Mouse (Mus musculus): ENCODE measurements around the gene Zfp709.
A peak's percentile ranks its signal among the peaks of the same experiment; 100 is the strongest.
"Not testable (repeated sequence)": the region's sequence is repeated elsewhere in the genome, so short reads cannot be mapped to it uniquely, and the experiment has no call there.

Zfp709 gene

GRCm38 (mm10) chr8:71881618-71882274, at the start of gene Zfp709:
Gene Zfp709, plus strand, starts transcription at chr8:71882019.
- DNase-seq (ENCODE audit: low spot score) = peak; percentile 80

DNA sequence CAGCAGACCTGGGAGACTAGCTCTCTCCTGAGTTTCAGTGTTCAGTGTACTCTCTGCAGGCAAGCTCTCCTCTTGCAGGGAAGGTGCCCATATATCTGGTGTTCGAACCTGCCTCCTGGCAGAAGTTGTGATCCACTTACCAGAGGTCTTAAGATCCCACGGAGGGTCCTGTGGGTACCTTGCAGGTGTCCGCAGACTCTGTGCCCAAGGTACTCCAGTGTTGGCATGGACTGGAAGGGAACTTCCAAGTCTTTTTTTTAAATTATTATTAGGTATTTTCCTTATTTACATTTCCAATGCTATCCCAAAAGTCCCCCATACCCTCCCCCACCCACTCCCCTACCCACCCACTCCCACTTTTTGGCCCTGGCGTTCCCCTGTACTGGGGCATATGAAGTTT, 43.6 kb upstream of the Zfp709 start:
- DNase-seq (ENCODE audit: low spot score) = peak; percentile 2

DNA sequence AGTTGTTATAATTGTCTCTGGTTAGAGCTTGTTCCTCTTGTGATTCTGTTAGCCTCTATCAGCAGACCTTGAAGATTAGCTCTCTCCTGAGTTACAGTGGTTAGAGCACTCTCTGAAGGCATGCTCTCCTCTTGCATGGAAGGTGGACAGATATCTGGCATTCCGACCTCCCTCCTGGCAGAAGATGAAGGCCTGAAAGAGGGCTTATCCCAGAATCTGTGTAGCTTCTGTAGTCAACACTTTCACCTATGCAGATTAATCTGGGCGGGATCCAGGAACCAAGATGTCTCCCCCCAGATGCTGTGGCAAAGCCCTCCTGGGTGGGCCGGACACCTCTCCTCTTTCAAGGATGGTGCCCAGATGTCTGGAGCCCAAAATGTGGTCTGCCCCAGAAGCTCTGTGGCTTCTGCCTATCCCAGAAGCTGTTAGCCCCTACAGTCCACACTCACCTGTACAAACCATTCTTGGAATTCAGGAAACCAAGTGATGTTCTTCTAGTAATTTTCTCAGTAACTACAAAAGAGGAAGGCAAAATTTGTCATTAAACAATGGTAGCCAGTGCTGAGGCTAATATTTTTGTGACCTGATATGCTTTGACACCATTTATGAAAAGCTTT, 40.5 kb upstream of the Zfp709 start:
- DNase-seq (ENCODE audit: low spot score) = peak; percentile 3

GRCm38 (mm10) chr8:71842476-71842875, 39.3 kb upstream of the Zfp709 start:
- not testable (repeated sequence) for DNase-seq (ENCODE audit: low spot score)

DNA sequence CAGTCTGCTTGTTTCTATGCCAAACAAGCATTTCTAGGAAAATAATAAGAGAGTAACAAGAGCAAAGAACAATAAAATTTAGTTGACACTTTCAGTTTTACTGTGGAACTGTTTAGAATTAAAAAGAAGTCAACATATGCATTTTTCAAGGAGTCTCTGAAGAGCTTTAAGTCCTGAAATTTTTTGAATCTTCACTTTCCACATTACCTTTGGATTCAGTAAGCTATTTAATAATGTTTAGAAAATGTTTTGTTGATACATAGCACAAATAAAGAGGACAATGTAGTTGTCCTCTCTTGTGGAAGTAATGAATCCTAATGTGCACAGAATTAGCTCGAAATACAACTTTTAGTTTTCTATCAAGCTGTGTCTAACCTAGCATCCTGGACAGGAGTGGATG, 37.4 kb upstream of the Zfp709 start:
- not testable (repeated sequence) for DNase-seq (ENCODE audit: low spot score)

DNA sequence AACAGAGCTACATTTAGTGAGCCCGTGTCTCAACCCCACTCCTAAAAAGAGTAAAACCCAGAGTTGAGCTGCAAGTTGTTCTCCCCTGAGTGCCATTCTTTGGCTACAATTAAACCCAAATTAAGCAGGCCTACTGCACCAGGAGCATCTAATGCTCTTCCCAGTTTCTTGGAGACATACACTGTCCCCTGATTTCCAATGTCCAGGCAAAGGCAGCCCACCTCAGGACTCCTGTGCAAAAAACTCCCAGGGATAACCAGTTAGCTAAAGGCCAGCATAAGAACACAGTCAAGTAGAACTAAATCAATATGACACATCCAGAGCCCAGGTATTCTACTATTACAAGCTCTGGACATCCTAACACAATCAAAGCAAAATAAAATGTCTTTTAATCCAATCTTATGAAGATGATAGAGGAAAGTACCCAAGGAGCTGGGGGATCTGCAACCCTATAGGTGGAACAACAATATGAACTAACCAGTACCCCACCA, 35.8 kb upstream of the Zfp709 start:
- peak; percentile 2 for DNase-seq (ENCODE audit: low spot score)

GRCm38 (mm10) chr8:71846745-71847144, 35.1 kb upstream of the Zfp709 start:
- DNase-seq (ENCODE audit: low spot score) = peak; percentile 2

- DNase-seq (ENCODE audit: low spot score) = not testable (repeated sequence)
These were observed 30.8 kb upstream of the Zfp709 start for GRCm38 (mm10) chr8:71851014-71851413.

DNA sequence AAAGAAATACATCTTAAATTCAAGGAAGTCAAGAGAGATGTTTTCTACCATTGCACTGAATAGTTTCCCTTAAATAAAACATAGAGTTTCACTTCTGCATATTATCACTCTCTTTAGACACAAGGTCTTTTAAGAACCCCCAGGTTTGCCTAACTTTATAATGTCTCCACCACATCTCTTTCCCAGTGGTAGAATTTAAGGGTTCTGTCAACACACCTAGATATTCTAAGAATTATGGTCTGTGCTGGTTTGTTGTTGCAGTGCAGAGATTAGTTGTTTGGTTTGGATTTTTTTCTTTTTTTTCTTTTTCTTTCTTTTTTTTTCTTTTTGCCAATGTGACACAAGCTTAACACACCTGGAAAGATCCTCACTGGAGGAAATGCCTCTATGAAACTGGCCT, 28.5 kb upstream of the Zfp709 start:
- not testable (repeated sequence) for DNase-seq (ENCODE audit: low spot score)

- not testable (repeated sequence) for DNase-seq (ENCODE audit: low spot score)
These were observed 25.0 kb upstream of the Zfp709 start for GRCm38 (mm10) chr8:71856630-71857328.

DNA sequence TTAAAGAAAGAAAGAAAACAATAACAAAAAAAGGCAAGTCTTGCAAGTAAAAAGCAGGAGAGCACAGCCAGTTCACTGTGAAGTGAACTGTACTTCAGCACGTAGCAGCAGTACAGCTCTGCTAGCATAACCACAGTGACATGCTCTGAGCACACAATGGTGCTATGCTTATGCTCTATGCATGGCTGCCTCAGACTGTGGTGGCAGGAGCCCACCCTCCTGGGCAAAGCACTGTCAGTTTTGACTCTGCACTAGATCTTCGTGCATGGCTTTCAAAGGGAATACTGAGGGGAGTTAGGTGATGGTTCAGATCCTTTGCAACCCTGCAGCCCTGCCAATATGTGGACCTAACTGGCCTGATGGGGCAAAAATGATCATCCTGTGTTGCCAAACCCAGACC, 24.5 kb upstream of the Zfp709 start:
- DNase-seq (ENCODE audit: low spot score) = not testable (repeated sequence)

DNA sequence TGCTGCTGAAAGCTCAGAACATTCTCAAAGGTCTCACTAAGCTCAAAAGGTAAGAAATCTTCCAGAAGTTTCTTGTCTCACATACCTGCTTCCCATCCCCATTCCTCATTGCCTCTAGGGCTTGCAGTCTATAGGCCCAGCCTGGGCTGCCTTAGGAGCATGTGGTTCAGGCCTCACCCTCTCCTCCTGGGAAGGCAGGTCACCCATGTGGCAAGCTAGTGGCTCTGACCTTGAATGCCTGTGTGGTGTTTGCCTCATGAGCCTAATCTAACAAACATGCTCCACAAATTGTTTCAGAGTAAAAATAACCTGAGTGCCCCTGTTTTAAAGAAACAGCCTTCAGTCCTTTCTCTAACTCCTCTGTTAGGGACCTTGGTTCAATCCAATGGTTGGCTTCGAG, 20.3 kb upstream of the Zfp709 start:
- DNase-seq (ENCODE audit: low spot score) = not testable (repeated sequence)

GRCm38 (mm10) chr8:71862038-71862437, 19.8 kb upstream of the Zfp709 start:
- not testable (repeated sequence) for DNase-seq (ENCODE audit: low spot score)

GRCm38 (mm10) chr8:71900666-71901065, 18.8 kb downstream of the Zfp709 start:
- DNase-seq (ENCODE audit: low spot score) = not testable (repeated sequence)

- DNase-seq (ENCODE audit: low spot score) = not testable (repeated sequence)
These were observed 21.3 kb downstream of the Zfp709 start for GRCm38 (mm10) chr8:71903084-71903483.

DNA sequence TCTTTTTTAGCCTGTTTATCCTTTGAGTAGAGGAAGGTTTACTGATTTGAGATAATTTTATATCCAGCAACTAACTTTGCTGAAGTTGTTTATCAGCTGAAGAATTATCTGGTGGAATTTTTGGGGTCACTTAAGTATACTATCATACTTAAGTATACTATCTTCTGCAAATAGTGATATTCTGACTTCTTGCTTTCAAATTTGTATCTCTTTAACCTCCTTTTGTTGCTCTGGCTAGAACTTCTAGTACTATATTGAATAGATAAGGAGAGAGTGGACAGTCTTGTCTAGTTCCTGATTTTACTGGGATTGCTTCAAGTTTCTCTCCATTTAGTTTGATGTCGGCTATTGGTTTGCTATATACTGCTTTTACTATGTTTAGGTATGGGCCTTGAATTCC, 25.0 kb downstream of the Zfp709 start:
- no peak for DNase-seq (ENCODE audit: low spot score)

- DNase-seq (ENCODE audit: low spot score) = no peak
These were observed 26.0 kb downstream of the Zfp709 start for GRCm38 (mm10) chr8:71907798-71908257.

DNA sequence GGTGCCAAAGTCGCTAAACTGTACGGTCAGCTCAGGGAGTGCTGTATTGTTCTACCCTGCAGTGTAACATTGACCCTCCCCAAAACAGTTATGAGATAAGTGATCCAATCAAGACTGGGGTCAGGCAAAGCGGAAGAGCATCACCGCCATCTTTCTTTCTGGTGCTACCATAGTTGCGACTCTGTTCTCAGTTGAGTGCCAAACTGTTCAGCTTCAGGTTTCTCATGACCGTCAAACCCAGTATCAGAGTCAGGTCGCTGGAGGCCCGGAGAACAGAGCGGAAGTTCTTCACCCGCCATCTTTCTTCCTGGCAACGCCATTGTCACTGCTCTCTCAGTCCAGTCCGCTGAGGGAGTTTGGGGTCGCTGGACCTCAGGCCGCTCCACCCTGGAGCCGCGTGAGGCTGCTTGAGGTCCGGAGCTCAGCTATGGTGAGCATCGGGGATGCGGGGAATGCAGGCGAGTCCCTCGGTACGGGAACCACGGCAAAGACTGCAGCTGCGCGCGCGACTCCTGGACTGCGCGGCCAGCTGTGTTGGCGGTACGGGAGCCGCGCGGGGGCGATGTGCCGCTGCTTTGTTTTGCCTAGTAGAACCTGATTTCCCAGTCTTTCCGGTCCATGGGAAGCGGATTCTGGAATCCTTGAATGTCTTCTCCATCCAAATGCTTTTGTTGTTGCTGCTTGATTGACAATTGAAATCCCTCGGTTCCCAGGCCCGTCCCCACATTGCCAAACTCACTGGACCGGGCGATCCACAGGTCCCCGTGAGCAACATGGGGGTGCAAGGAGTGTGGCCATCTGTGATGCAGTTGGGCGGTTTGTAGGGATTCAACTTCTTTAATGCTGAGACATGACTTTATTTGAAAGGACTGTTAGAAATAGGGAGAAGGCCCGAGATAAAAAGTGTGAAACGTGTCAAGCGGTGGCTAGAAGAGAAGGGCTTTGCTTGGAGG, 26.8 kb downstream of the Zfp709 start, which contains the start of the genes Zfp882 and Zfp617:
Zfp882 (plus strand) TSS at position 300 of the 953 bp plus-strand sequence.
Zfp617 (plus strand) TSS at position 327 of the 953 bp plus-strand sequence.
- peak; percentile 90 for DNase-seq (ENCODE audit: low spot score)

GRCm38 (mm10) chr8:71912286-71912685, 30.5 kb downstream of the Zfp709 start:
- DNase-seq (ENCODE audit: low spot score) = no peak

DNA sequence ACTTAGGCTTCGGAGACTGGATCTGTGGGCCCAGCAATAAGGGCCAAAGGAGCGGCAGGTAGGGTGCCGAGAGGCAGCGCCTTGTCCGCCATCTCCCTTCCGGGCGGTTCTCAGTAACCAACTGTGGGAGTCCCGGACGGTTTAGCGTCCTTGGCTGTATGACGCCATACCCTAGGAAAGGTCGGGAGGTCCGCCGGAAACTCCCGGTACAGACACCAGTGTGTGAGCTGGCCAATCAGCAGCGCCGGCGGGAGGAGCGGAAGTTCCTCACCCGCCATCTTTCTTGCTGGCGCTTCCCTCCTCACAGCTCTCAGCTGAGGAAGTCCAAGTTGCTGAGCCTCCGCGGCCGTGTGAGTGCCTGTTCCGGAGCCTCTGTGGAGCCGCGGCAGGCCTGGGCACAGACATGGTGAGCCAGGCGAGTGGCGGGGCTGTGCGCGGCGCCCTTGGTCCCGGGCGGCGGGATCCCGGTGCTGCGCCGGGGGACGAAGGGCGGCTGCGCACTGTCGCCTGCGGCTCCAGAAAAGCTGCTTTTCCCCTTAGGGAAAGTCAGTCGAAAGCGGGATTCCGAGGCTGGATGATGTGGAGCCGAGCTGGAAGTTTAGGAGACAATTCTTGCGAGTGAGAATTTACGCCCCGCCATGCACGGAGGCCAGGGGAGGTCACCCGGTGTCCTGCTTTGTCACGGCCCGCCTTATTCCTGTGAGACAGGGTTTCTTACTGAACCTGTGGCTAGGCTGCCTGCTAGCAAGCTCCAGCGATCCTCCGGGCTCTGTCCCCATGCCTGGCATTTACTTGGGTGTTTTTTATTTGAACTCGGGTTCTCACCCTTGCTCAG, 41.0 kb downstream of the Zfp709 start:
- DNase-seq (ENCODE audit: low spot score) = peak; percentile 96

Data from embryo, embryonic 10 days (tissue).